Mouse (Mus musculus) kidney, adult 2 months (tissue): ENCODE results near the gene Pemt.

Source experiments
- CTCF ChIP-seq: fragments of 200-500 bp; conservative IDR thresholded peaks from 2 replicates; pipeline ENCODE4 v1.5.1; 2011; ENCODE audit warnings: low read depth, mild to moderate bottlenecking, control low read depth, low read length, moderate library complexity, mixed read lengths; ENCODE audit not compliant: insufficient read depth, insufficient read length
- POLR2A ChIP-seq: fragments of 200-500 bp; IDR thresholded peaks from one replicate; pipeline ENCODE4 v1.6.1; 2011; ENCODE audit warnings: low read depth, low read length, control low read depth

- no peak for TF ChIP-seq POLR2A
- TF ChIP-seq CTCF, result no peak
Observed at GRCm38 (mm10) chr11:60071221-60071620, 24.9 kb upstream of the Pemt start.
